Mouse (Mus musculus) myocyte (in vitro differentiated cells): Measurements from ENCODE around the gene Slc15a1. TPM values are rescaled to one million over a fixed set of nuclear protein-coding genes. Genes with fewer than 3 reads are reported as not detected.

Source experiments
- H3K27me3 ChIP-seq: one replicate; pipeline ENCODE4 v1.6.1; 2011; ENCODE audit not compliant: control insufficient read depth, insufficient read depth, insufficient read length
- H3K36me3 ChIP-seq: one replicate; pipeline ENCODE4 v1.6.1; 2011; ENCODE audit not compliant: control insufficient read depth, insufficient read depth
- H3K4me2 ChIP-seq: one replicate; pipeline ENCODE4 v1.6.1; 2011; ENCODE audit warnings: low read depth, control low read depth
- H3K4me3 ChIP-seq: one replicate; pipeline ENCODE4 v1.5.1; 2011; ENCODE audit warnings: mild to moderate bottlenecking, control low read depth, moderate library complexity
- H3K79me2 ChIP-seq: one replicate; pipeline ENCODE4 v1.6.1; 2011; ENCODE audit not compliant: control insufficient read depth, insufficient read depth
- H3ac ChIP-seq: one replicate; pipeline ENCODE4 v1.6.1; 2011; ENCODE audit not compliant: control insufficient read depth, insufficient read length
- CEBPB ChIP-seq: IDR thresholded peaks from 2 replicates; pipeline ENCODE4 v1.6.1; 2011; ENCODE audit warnings: mild to moderate bottlenecking, moderate library complexity; ENCODE audit not compliant: poor library complexity, insufficient read depth, severe bottlenecking
- E2F4 ChIP-seq: IDR thresholded peaks from one replicate; pipeline ENCODE4 v1.6.1; 2011; ENCODE audit warnings: mild to moderate bottlenecking, control low read depth, moderate library complexity; ENCODE audit not compliant: insufficient read depth
- MAX ChIP-seq: IDR thresholded peaks from one replicate; pipeline ENCODE4 v1.6.1; 2011; ENCODE audit warnings: low read depth, mild to moderate bottlenecking, control low read depth
- MYOD1 ChIP-seq, 3 experiments: IDR thresholded peaks; one replicate each; pipeline ENCODE4 v1.6.1; 2011; ENCODE audit warnings: control low read depth in 2 of 3, low read depth in 2 of 3, mild to moderate bottlenecking in 2 of 3, moderate library complexity in 1 of 3; ENCODE audit not compliant: insufficient read length in 2 of 3, control insufficient read depth in 1 of 3
- MYOG ChIP-seq, 3 experiments: IDR thresholded peaks; one replicate each; pipeline ENCODE4 v1.6.1; 2011; ENCODE audit warnings: control low read depth in 2 of 3, low read depth in 2 of 3, mild to moderate bottlenecking in 2 of 3; ENCODE audit not compliant: insufficient read length in 2 of 3, control insufficient read depth in 1 of 3, insufficient read depth in 1 of 3
- POLR2A ChIP-seq: IDR thresholded peaks from one replicate; pipeline ENCODE4 v1.6.1; 2011; ENCODE audit warnings: low read depth, mild to moderate bottlenecking, control low read depth, moderate library complexity; ENCODE audit not compliant: insufficient read length
- POLR2AphosphoS2 ChIP-seq: IDR thresholded peaks from one replicate; pipeline ENCODE4 v1.6.1; 2011; ENCODE audit warnings: low read depth, control low read depth; ENCODE audit not compliant: insufficient read length
- REST ChIP-seq: IDR thresholded peaks from one replicate; pipeline ENCODE4 v1.6.1; 2011; ENCODE audit warnings: mild to moderate bottlenecking, control low read depth, moderate library complexity; ENCODE audit not compliant: insufficient read depth, insufficient read length
- SRF ChIP-seq: IDR thresholded peaks from one replicate; pipeline ENCODE4 v1.6.1; 2011; ENCODE audit warnings: low read depth; ENCODE audit not compliant: control insufficient read depth, insufficient read length
- TCF12 ChIP-seq: IDR thresholded peaks from one replicate; pipeline ENCODE4 v1.6.1; 2011; ENCODE audit warnings: mild to moderate bottlenecking, control low read depth; ENCODE audit not compliant: poor library complexity, insufficient read depth, severe bottlenecking
- TCF3 ChIP-seq: IDR thresholded peaks from one replicate; pipeline ENCODE4 v1.6.1; 2011; ENCODE audit warnings: low read depth, control low read depth; ENCODE audit not compliant: insufficient read length
- USF1 ChIP-seq: IDR thresholded peaks from one replicate; pipeline ENCODE4 v1.6.1; 2011; ENCODE audit warnings: low read depth, mild to moderate bottlenecking, control low read depth, moderate library complexity
- polyA plus RNA-seq: library from polyadenylated mRNA; unstranded; fragments of >200 nt; fragmentation: generic; extraction: Trizol; gene quantifications from one replicate; pipeline ENCODE4 v1.2.1, GENCODE M21; 2012; ENCODE audit warnings: missing spikeins

Gene Slc15a1
- polyA plus RNA-seq, 1 experiment, result not detected

- H3K79me2 ChIP-seq, result no peaks in the 10 kb centered on the region
- no peak overlapping the region for H3K4me3 ChIP-seq
- H3K27me3 ChIP-seq, result no peaks in the 10 kb centered on the region
- no peak overlapping the region for H3ac ChIP-seq
- no peak overlapping the region for H3K4me2 ChIP-seq
- TF ChIP-seq TCF12, result no peak
- TF ChIP-seq MAX, result no peak
- no peak for TF ChIP-seq E2F4
- TF ChIP-seq MYOD1 (IDR thresholded peaks at IDR 0.05; ENCODE audit: control insufficient read depth in 1 of 3, insufficient read length in 2 of 3, low read depth in 2 of 3), result no peak
- TF ChIP-seq MYOG (IDR thresholded peaks at IDR 0.05; ENCODE audit: control insufficient read depth in 1 of 3, insufficient read depth in 1 of 3, insufficient read length in 2 of 3, low read depth in 2 of 3), result no peak
- no peak for TF ChIP-seq TCF3
- TF ChIP-seq USF1, result no peak
- TF ChIP-seq CEBPB, result no peak
- no peak for TF ChIP-seq REST
- TF ChIP-seq SRF, result no peak
- TF ChIP-seq POLR2AphosphoS2, result no peak
- no peak for TF ChIP-seq POLR2A
- H3K36me3 ChIP-seq, result no peaks in the 10 kb centered on the region
These were observed 37.4 kb downstream of the Slc15a1 start for GRCm38 (mm10) chr14:121467646-121468045.

- Histone ChIP-seq H3K36me3 (no peaks in the 10 kb centered on the region), H3K27me3 (no peaks in the 10 kb centered on the region), H3K79me2 (no peaks in the 10 kb centered on the region), H3K4me2 (no peak overlapping the region), H3K4me3 (no peak overlapping the region), H3ac (no peak overlapping the region)
- TF ChIP-seq POLR2AphosphoS2 (no peak), CEBPB (no peak), E2F4 (no peak)
These were observed 38.6 kb downstream of the Slc15a1 start for GRCm38 (mm10) chr14:121466501-121466900.

GRCm38 (mm10) chr14:121464318-121464717, 40.7 kb downstream of the Slc15a1 start:
- TF ChIP-seq POLR2A (no peak), REST (no peak), POLR2AphosphoS2 (no peak), CEBPB (no peak), E2F4 (no peak), TCF12 (no peak), USF1 (no peak)
- Histone ChIP-seq H3K27me3 (no peaks in the 10 kb centered on the region), H3K4me3 (no peak overlapping the region), H3ac (no peak overlapping the region), H3K36me3 (no peaks in the 10 kb centered on the region), H3K4me2 (no peak overlapping the region), H3K79me2 (no peaks in the 10 kb centered on the region)

GRCm38 (mm10) chr14:121462756-121463155, 42.3 kb downstream of the Slc15a1 start:
- Histone ChIP-seq H3K36me3 (no peaks in the 10 kb centered on the region), H3ac (no peak overlapping the region), H3K4me3 (no peak overlapping the region), H3K4me2 (no peak overlapping the region), H3K79me2 (no peaks in the 10 kb centered on the region), H3K27me3 (no peaks in the 10 kb centered on the region)
- TF ChIP-seq MYOD1 (IDR thresholded peaks at IDR 0.05; ENCODE audit: control insufficient read depth in 1 of 3, insufficient read length in 2 of 3, low read depth in 2 of 3) (no peak), POLR2AphosphoS2 (no peak), MYOG (IDR thresholded peaks at IDR 0.05; ENCODE audit: control insufficient read depth in 1 of 3, insufficient read depth in 1 of 3, insufficient read length in 2 of 3, low read depth in 2 of 3) (no peak), USF1 (no peak), E2F4 (no peak), MAX (no peak), CEBPB (no peak), POLR2A (no peak), SRF (no peak), TCF3 (no peak), TCF12 (no peak), REST (no peak)

- Histone ChIP-seq H3ac (no peak overlapping the region), H3K4me3 (no peak overlapping the region), H3K36me3 (no peaks in the 10 kb centered on the region), H3K27me3 (no peaks in the 10 kb centered on the region), H3K4me2 (no peak overlapping the region), H3K79me2 (no peaks in the 10 kb centered on the region)
- TF ChIP-seq MYOG (IDR thresholded peaks at IDR 0.05; ENCODE audit: control insufficient read depth in 1 of 3, insufficient read depth in 1 of 3, insufficient read length in 2 of 3, low read depth in 2 of 3), result no peak
- no peak for TF ChIP-seq POLR2A
- TF ChIP-seq REST, result no peak
These were observed 44.1 kb downstream of the Slc15a1 start for GRCm38 (mm10) chr14:121460966-121461365.
